Mouse (Mus musculus) liver, adult 2 months (tissue): ENCODE data around the gene Pik3ip1.

Experiments
- CTCF ChIP-seq: fragments of 200-500 bp; IDR thresholded peaks from 2 replicates; pipeline ENCODE4 v1.5.1; 2011; ENCODE audit warnings: low read depth, low read length, control low read depth
- POLR2A ChIP-seq: fragments of 200-500 bp; IDR thresholded peaks from 2 replicates; pipeline ENCODE4 v1.6.1; 2011; ENCODE audit warnings: low read length, control low read depth; ENCODE audit not compliant: insufficient read depth; ENCODE audit errors: extremely low read depth

DNA sequence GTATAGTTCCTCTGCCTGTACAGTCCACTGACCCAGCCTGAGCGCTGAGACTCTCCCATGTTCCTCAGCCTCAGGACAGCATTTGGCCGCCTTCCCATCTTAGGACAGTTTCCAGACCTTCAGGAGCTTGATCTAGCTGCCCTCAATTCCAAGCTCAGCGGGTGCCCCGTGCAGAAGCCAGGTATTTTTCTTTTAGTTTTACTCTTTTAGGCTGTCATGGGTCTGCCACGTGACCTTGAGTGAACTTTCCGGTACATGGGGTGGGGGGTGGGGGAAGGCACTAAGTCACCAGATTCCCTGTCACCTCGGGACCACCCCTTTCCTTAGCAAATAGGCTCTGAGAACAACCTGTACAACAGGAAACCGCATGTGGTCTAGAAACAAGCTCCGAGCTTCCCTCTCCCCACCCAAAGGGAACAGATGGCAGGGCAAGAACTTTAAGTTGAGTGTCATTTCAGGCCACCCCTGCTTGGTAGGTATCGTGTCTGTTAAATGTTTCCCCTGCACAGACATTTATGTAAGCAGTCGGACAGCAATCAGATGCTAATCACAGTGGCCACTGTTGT is 5.5 kb downstream of the Pik3ip1 start:
- no peak for TF ChIP-seq POLR2A
- TF ChIP-seq CTCF: no peak
